Mouse (Mus musculus) testis, adult 2 months (tissue): ENCODE measurements around the gene Usp37.
"Not testable (repeated sequence)": the region's sequence is repeated elsewhere in the genome, so short reads cannot be mapped to it uniquely, and the experiment has no call there.

ENCODE experiments used
- CTCF ChIP-seq: fragments of 200-500 bp; IDR thresholded peaks from 2 replicates; pipeline ENCODE4 v1.5.1; 2012; ENCODE audit warnings: low read depth, mild to moderate bottlenecking, inconsistent platforms, low read length, moderate library complexity; ENCODE audit not compliant: control insufficient read depth, insufficient read depth, insufficient replicate concordance
- POLR2A ChIP-seq: fragments of 200-500 bp; IDR thresholded peaks from 2 replicates; pipeline ENCODE4 v1.6.1; 2012; ENCODE audit warnings: low read depth, mild to moderate bottlenecking, inconsistent platforms, low read length, moderate library complexity; ENCODE audit not compliant: control insufficient read depth

GRCm38 (mm10) chr1:74396456-74397222 lies 147.4 kb downstream of the Usp37 start:
- not testable (repeated sequence) for TF ChIP-seq POLR2A, CTCF
